Mouse (Mus musculus) gastrocnemius, postnatal 10 days (tissue): Measurements from ENCODE around the gene Slc25a39. TPM values are rescaled to one million over a fixed set of nuclear protein-coding genes. Genes with fewer than 3 reads are reported as not detected.
"Not testable (repeated sequence)": the region's sequence is repeated elsewhere in the genome, so short reads cannot be mapped to it uniquely, and the experiment has no call there.

Source experiments
- DNase-seq: peaks from one replicate; pipeline ENCODE4 v3.0.0; 2021; ENCODE audit warnings: mixed read lengths
- total RNA-seq, 2 experiments: library from RNA; stranded (reverse); gene quantifications; 2 replicates each; pipeline ENCODE4 v1.2.3; 2021

Slc25a39 gene
- total RNA-seq, 2 experiments from 2014 or later: 51.7 to 53.5 TPM

DNA sequence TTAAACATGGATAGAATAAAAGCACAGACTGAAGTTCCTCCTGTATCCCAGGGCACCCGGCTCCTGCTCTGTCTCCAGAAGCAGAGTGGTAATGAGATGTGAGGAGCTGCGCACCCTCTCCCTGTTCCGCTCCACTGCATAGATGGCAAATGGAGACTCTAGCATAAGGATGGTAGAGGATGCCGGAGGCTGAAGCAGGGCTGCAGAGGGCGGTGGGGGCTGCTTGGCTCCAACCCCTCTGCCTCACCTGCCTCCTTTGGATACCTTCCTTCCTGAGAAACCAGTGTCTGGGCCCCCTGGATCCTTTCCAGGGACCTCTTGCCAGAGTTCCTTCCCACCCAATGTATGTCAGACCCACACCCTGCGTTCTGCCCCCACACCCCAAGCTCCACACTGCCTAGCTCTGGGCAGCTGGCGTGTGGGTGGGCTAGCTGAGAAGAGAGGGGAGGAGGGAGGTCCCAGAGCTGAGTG lies 11.0 kb downstream of the Slc25a39 start:
- no peak for DNase-seq

DNA sequence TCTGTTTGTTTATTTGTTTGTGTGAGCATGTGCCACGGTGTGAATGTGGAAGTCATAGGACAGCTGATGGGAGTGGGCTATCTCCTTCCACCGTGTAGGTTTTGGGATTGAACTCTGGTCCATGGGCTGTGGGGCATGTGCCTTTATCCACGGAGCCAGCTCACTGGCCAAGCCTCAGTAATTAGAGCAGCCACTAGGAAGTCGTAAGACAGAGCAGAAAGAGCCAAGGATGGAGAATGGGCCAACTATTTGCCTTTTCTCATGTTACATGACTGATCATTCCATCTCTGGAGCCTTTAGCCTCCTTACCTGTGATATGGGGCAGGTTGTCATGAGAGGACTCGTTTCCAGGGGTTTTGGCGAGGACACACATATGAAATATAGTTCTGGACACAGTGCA lies 11.5 kb downstream of the Slc25a39 start:
- DNase-seq: no peak

DNA sequence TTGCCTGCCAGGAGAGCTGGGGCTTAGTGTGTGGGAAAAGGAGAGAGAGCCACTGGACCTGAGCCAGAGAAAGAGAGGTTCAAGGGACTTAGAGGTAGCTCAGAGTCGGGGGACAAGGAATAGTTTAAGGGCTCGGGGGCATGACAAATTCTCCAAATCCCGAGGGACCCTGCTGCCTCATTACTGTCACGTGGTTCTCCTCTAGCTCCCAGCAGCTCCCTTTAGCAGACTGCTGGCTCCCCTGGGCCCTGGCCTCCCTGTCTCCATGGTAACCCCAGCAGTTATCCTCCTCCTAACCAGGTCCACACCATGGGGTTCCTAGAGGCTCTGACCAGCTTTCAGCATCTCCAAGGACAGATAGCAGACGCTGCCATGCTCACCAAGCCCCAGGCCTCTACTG lies 12.5 kb downstream of the Slc25a39 start:
- DNase-seq: no peak

DNA sequence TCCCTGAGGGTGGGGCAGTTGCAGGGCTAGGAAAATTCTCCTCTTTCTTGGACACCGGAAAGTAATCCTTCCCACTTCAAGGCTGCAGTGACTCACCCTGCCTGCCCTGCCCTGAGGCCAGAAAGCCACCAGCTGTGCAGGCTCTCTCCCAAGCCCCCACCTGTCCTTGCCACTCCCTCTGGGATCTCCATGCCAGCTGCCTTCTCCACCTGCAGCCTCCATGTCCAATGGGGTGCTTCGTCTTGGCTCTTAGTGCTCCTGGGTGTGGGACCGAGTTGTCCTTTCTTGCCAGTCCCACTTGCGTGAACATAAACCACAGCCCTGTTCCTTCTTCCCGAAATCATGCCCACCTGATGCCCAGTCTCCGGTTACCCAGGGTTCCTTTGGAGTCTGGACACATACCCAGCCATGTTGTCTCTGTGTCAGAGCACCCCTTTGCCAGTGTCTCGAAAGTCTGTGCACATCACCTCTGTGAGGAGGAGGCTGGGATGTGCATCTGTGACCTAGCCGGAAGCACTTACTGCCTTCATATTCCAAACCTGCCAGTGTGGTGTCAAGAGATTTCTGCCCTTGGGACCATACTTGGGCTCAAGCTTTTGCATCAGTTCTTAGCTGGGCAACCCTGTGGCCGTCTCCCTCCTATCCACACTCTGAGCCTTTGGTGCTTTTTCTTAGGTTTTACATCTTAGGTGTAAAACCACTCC lies 13.2 kb downstream of the Slc25a39 start:
- no peak for DNase-seq

DNA sequence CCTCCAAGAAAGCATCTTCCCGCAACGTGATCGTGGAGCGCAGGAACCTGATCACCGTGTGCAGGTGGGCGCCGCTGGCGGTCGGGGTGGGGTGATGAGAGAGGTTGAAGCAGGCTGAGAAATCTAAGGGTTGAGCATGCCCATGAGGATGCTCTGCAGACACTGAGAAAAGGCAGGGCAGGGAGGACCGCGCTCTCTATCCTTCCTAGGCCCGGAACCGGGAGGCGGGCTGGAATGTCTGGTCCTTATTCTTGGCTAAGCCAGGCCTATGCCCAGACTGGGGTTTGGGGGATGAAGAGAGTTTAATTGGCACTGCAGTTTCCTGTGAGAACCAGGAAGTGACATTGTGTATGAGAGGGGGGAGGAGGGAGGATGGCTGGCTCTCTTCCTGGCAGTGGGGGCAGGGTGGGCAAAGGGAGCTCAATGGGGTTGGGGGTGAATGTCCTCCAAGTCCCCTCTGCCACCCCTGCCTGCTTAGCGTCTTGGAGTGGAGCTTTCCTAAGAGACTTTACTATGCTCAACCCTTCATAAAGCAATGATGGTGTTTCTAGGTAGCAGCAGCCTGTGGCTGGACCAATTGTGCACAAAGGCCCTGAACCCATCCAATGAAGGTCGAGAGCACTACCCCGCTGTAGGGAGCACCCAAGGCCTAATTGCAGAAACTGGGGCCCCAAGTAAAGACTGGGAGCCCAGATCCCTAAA lies 13.9 kb downstream of the Slc25a39 start:
- no peak for DNase-seq

DNA sequence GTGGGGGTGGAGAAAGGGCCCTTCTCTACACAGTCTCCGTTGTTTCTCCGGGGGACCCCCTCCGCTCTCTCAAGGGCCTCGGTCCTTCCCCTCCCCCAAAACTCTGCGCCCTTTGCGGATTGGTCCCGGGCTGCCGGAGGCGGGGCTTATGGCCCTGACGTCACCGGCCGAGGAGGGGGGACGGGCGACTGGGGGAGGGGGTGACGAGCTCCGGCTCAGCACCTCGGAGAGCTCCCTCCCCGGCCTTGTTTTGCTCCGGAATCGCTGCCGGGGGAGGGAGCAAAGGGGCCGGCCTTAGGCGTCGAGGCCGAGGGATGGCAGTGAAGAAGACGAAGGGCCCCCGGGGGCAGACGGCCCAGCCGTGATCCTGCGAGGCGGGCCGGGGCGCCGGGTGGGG lies 14.5 kb downstream of the Slc25a39 start, which contains the start of gene Rundc3a:
Gene Rundc3a, plus strand, starts transcription at position 166 of the 397 bp plus-strand sequence.
- peak; percentile 87 for DNase-seq

DNA sequence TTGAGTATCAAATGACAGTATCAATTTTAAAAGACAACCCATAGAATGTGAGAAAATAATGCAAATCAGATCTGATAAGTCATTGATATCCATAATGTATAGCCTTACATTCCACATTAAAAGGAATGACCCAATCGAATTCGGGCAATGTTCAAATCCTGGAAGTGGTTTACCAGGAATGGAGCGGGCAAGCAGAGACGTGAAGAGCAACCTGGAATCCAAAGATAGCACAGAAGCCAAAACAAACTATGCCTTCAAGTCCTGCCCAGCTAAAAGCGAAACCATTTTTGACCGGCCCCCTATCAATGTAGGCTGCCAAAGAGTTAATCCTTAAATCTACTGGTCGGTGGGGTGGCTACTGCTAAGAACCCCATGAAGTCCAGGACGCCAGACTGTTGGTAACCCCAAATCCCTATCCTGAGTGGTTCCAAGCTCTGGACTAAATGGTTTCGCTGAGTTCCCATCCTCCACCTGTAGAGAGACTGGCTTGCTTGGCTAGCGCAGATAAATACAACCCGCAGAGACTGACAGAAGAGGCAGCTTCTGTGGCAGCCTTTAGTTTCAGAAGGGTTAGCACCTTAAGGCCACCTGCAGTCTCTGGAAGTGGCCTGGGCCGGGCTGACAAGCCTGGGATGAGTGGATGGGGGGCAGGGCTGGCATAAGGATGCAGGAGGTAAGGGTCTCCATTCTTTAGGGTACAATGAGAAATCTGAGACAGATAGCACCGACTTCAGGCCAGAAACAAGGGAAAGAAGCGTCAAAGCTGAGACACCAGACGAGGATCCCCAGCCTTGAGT lies 15.1 kb downstream of the Slc25a39 start:
- DNase-seq: no peak

DNA sequence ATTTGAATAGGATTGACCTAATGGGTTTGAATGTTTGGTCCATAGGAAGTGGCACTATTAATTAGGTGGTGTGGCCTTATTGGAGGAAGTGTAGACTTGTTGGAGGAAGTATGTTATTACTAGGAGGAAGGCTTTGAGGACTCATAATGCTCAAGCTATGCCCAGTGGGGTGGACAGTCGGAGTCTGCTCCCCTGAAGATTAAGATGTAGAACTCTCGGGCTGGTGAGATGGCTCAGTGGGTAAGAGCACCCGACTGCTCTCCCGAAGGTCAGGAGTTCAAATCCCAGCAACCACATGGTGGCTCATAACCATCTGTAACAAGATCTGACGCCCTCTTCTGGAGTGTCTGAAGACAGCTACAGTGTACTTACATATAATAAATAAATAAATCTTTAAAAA lies 18.3 kb downstream of the Slc25a39 start:
- not testable (repeated sequence) for DNase-seq

DNA sequence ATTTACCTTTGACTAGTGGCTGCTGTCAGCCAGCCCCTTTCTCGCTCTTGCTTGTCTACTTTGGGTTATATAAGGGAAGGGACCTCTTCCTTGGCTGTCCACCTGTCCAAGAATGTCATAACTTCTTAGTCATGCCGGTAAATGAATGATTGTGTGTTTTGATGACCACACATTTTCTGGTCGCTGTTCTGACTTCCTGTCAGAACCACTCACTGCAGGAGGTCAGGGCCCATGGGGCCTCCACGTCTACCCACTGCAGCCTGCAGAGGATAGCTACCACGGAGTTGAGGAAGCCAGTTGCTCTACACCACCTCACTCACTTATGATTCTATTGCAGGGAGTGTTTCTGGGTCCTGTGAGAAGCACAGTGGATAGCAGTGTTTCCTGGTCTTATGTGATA lies 21.6 kb downstream of the Slc25a39 start:
- no peak for DNase-seq

DNA sequence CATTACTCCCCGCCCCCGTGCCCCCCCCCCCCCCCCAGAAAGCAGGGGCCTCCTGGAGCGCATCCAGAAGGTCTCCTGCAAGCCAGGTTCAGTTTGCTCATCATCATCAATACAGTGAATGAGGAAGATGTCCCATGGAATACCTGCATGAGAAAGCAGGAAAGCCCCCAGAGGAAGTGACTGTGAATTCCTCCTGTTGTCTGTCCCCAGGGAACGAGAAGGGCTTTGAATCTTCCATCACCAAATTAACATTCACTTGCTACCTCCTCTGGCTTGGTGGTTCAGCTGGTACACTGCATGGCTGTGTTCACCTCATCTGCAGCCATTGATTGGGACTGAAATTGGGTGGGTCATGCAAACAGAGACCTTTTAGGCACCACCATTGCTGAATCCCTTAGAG lies 22.7 kb downstream of the Slc25a39 start:
- no peak for DNase-seq

DNA sequence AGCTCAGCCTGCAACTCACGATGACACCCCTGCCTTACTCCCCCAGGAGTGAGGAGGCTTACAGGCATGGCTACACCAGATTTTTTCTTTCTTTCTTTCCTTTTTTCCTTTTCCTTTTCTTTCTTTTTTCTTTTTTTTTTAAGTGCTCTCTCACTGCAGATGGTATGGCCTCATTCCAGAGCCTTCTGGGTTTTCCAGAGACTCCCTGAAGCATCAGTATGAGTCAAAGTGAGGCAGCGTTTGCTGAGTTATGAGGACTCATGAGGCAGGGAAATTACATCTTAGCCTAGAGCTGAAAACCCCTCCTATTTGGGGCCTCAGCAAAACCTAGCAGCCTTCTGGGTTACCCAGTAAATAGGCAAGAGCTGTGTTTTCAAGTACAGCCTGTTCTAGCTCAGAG lies 23.3 kb downstream of the Slc25a39 start:
- no peak for DNase-seq

DNA sequence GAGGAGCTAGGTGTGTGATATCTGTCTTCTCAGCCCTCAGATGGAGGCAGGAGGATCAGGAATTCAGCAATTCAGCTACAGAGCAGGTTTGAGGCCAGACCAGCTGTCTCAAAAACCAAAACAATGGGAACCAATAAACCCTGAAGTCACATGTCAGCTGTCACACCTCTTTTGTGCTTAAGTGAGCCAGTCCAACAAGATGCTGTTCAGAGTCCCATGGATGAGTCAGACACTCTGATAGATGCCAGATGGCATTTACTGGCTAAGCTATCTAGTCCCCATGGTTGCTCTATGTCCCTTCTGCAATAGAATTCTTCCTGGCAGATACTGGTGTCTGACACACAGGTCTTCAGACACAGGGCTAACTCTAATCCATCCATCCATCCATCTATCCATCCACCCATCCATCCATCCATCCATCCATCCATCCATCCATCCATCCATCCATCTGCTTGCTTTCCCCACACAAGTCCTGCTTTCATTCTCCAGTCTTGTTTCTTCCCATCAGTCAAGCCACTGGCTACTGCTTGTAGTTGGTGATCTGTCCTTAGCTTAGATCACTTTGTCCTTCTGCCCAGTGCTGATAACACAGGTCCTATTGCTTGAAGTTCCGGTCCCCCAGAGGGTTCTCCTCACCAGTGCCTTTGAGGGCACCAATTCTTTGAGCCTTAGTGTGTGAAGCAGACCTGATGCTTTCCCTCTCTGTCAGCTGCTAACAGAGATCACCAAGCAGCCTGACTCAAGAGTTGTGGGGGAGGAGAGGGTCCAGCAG lies 24.2 kb downstream of the Slc25a39 start:
- DNase-seq: no peak

DNA sequence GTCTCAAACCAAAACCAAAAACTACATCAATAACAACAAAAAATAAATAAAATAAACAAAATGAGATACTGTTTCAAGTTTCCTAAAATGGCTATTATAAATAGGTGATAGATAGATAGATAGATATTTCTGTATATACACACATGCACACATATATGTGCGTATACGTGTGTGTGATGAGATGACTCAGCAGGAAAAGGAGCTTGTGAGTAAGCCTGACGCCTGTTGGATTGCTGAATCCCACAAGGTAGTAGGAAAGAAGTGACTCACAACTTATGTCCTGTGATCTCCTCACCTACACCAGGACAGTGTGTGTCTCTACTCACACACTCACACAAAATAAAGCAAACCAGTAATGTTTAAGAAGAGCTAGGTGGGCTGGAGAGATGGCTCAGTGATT lies 25.0 kb downstream of the Slc25a39 start:
- DNase-seq: no peak

DNA sequence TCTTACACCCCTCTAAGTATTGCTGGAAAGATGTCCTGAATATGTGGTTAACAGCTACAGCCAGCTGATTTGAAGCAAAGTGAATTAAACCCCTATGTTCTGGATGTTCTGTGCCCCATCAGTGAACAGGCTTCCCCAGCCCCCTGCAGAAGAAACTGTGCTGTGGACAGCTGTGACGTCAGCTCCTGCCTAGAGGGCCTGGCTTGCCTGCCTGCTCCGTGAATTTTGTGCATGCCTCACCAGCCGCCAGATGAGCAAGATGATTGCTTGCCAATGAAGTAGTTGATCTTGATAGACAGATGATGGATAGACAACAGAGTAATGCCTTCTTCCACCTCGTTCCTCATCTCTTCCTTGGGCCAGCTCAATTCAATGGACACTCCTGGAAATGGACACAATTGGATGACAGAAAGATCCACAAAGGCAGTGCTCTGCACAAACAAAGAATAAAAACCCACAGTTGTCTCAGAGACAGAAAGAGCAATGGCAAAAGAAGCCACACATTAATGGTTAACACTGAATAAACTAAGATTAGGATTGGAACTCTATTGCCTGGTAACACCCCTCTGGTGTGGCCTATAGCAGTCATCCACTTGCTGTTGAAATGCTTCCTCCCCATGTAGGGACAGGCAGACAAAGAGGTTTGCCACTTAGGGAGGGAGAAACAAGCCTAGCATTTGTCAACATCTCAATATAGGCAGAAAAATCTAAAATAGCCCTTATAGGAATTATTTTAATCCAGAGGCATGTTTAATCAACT lies 26.2 kb downstream of the Slc25a39 start:
- DNase-seq: no peak

DNA sequence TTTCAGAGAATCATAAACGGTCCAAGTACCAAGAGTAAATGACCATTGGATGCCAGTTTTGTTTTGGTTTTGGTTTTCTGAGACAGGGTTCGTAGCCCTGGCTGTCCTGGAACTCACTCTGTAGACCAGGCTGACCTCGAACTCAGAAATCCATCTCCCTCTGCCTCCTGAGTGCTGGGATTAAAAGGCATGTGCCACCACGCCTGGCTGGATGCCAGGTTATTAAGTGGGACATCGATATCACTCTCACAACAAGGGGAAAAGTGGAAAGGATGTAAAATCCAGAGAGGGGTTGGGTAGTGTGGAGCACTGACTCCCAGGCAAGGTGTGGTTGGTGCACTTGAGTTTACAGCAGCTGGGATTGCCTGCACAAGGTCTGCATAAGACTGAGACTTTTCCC lies 27.7 kb downstream of the Slc25a39 start:
- DNase-seq: no peak

DNA sequence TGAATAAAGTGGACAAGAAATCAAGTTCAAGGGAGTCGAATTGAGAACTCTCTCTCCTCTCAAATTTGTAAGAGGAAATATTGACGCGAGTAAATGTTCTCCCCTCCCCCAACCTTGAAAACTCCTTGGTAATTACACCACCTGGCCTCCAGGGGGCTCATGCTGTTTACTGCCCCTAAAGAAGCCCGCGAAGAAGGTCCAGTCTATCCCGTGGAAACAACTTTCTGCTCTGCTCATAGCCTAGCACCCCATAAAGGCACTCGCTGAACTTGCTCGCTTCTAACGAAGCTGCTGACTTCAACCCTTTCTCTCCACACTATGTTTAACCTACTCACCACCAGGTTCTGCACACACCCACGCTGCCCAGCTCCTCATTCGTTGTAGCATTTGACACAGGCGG lies 30.6 kb downstream of the Slc25a39 start:
- no peak for DNase-seq

DNA sequence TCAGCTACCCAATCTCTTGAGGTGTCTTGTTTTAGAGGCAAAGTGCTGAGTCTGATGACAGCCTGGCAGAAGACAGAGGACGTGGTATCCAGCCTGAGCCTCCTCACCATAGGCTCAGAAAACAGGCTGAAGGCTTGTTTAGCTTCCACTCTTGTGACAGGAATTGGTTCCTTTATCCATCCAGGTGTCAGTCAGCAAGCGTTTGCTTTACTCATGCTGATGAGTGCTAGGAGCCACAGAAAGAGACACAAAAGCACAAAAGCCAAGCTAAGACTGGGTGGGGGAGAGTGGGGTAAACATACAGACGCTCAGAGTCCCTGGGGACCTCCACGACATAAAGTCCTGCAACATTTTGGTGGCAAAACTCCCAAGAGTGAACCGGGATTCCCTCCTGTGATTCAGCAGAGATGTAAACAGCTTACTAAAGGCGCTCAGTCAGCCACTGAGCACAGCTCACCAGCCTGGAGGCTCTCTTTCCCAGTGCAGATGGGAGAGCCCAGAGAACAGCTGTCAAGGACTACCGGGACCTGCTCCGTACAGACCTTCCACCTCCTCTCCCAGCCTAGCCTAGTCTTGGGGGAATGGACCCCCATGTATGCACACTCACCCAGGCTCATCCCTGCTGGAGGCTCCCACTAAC lies 31.4 kb downstream of the Slc25a39 start:
- no peak for DNase-seq

DNA sequence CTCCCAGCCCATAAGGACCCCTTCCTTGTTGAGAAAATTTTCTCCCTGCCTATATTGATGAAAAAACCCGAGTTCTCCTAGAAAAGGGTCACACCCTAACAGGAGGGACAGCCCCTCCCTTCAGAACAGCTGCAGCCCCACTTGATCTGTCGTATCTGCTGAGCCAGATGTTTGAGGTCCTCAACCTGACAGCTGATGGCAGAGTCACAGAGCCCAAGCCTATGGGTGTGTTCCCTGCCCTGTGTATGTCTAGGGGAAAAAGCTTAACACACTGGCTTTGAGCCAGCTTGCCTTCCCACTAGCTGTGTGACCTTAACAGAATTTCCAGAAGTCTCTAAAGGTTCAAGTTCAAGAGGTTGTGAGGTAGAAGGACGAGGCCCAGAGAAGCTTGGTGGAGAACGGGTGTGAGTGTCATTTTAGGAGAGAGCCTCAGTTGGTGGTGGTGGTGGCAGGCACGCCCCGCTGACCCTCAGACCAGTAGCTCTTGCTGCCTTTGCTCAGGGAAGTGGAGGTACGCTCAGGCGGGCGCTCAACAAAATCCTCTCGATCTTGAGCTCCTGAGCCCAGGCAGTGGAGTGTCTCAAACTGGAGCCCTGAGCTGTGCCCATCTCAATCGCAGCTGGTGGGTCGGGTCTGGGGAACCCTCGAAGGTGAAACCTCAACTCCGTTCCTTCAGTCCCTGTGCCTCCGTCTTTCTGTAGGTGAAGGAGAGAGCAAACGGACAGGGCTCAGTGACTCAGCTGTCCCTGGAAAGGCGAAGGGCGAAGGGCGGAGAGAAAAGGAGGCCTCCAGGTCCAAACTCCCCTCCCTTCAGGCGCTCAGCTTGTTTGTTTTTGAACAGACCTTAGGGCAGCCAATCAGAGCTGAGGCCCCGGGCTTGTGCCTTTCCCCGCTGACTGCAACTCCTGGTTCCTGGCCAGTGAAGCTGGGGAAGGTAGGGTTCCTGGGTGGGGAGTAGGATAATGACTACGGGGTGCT lies 32.3 kb downstream of the Slc25a39 start:
- DNase-seq: peak; percentile 42

DNA sequence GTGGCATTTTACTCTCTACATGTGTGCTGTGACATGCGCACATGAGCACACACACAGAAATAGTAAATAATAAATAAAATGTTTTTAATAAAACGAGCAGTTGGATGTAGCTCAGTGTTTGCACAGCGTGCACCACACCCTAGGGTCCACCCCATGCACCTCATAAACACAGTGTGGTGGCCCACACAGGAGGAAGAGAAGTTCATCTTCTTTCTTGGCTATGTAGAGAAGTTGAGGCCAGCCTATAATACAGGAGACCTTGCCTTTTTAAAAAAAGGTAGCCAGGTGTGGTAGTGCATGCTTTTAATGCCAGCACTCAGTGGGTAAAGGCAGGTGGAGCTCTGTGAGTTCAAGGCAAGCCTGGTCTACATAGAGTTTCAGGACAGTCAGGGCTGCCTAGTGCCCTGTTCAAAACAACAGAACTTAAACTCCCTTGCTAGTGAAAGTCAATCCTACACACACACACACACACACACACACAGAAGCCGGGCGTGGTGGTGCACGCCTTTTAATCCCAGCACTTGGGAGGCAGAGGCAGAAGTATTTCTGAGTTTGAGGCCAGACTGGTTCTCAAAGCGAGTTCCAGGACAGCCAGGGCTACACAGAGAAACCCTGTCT lies 33.5 kb downstream of the Slc25a39 start:
- DNase-seq: no peak
